Mouse (Mus musculus) liver, adult 2 months (tissue): ENCODE measurements at regions not wholly inside any gene's neighbourhood (a gene's known extent, or its start where the extent isn't known, plus 50 kb on each side); places are given as distances from the start of the nearest gene placed in this dataset.

Experiments
- CTCF ChIP-seq: fragments of 200-500 bp; IDR thresholded peaks from 2 replicates; pipeline ENCODE4 v1.5.1; 2011; ENCODE audit warnings: low read depth, low read length, control low read depth
- POLR2A ChIP-seq: fragments of 200-500 bp; IDR thresholded peaks from 2 replicates; pipeline ENCODE4 v1.6.1; 2011; ENCODE audit warnings: low read length, control low read depth; ENCODE audit not compliant: insufficient read depth; ENCODE audit errors: extremely low read depth

GRCm38 (mm10) chr10:106024648-106025047 lies 183.5 kb upstream of the Mettl25 start:
- no peak for TF ChIP-seq CTCF
- no peak for TF ChIP-seq POLR2A
